Mouse (Mus musculus): ENCODE results near the gene Tpo.
A peak's percentile ranks its signal among the peaks of the same experiment; 100 is the strongest.

Gene Tpo

GRCm38 (mm10) chr12:30132524-30132923 is at the start of gene Tpo:
Tpo (minus strand) TSS chr12:30132624.
- DNase-seq (ENCODE audit: low spot score), result no peak

GRCm38 (mm10) chr12:30181721-30182120 is 49.3 kb upstream of the Tpo start:
- DNase-seq (ENCODE audit: low spot score), result no peak

- no peak for DNase-seq (ENCODE audit: low spot score)
These were observed 47.2 kb upstream of the Tpo start for GRCm38 (mm10) chr12:30179623-30180022.

GRCm38 (mm10) chr12:30177966-30178365 is 45.5 kb upstream of the Tpo start:
- DNase-seq (ENCODE audit: low spot score), result no peak

GRCm38 (mm10) chr12:30177529-30177928 is 45.1 kb upstream of the Tpo start:
- DNase-seq (ENCODE audit: low spot score), result no peak

GRCm38 (mm10) chr12:30168491-30168890 is 36.1 kb upstream of the Tpo start:
- DNase-seq (ENCODE audit: low spot score), result no peak

- no peak for DNase-seq (ENCODE audit: low spot score)
These were observed 32.1 kb upstream of the Tpo start for GRCm38 (mm10) chr12:30164538-30164937.

- DNase-seq (ENCODE audit: low spot score), result no peak
These were observed 31.6 kb upstream of the Tpo start for GRCm38 (mm10) chr12:30164005-30164404.

GRCm38 (mm10) chr12:30161731-30162406 is 29.4 kb upstream of the Tpo start:
- no peak for DNase-seq (ENCODE audit: low spot score)

- no peak for DNase-seq (ENCODE audit: low spot score)
These were observed 28.1 kb upstream of the Tpo start for GRCm38 (mm10) chr12:30160475-30160874.

GRCm38 (mm10) chr12:30159788-30160187 is 27.4 kb upstream of the Tpo start:
- DNase-seq (ENCODE audit: low spot score), result no peak

GRCm38 (mm10) chr12:30154079-30154673 is 21.8 kb upstream of the Tpo start:
- no peak for DNase-seq (ENCODE audit: low spot score)

- peak; percentile 21 for DNase-seq (ENCODE audit: low spot score)
These were observed 9.7 kb upstream of the Tpo start for GRCm38 (mm10) chr12:30142085-30142484.

- DNase-seq (ENCODE audit: low spot score), result no peak
These were observed 3.1 kb downstream of the Tpo start for GRCm38 (mm10) chr12:30129411-30129716.

- peak; percentile 68 for DNase-seq (ENCODE audit: low spot score)
These were observed 3.6 kb downstream of the Tpo start for GRCm38 (mm10) chr12:30128561-30129410.

GRCm38 (mm10) chr12:30122347-30122746 is 10.1 kb downstream of the Tpo start:
- DNase-seq (ENCODE audit: low spot score), result no peak

- no peak for DNase-seq (ENCODE audit: low spot score)
These were observed 20.2 kb downstream of the Tpo start for GRCm38 (mm10) chr12:30112271-30112670.

- DNase-seq (ENCODE audit: low spot score), result no peak
These were observed 22.5 kb downstream of the Tpo start for GRCm38 (mm10) chr12:30109646-30110605.

GRCm38 (mm10) chr12:30102891-30103565 is 29.4 kb downstream of the Tpo start:
- DNase-seq (ENCODE audit: low spot score), result no peak

GRCm38 (mm10) chr12:30092081-30092480 is 40.3 kb downstream of the Tpo start:
- no peak for DNase-seq (ENCODE audit: low spot score)

GRCm38 (mm10) chr12:30083971-30084370 is 48.5 kb downstream of the Tpo start:
- DNase-seq (ENCODE audit: low spot score), result no peak

Data from left cerebral cortex, adult 11 months (tissue).